Mouse (Mus musculus): ENCODE data around the gene Stag1. TPM values are rescaled to one million over a fixed set of nuclear protein-coding genes. Genes with fewer than 3 reads are reported as not detected.

Gene Stag1
- 36.0 and 42.1 TPM in 2 replicates for polyA plus RNA-seq (2015; fragmentation: Nextera tagmentation; extraction: Ambion mirVana)

DNA sequence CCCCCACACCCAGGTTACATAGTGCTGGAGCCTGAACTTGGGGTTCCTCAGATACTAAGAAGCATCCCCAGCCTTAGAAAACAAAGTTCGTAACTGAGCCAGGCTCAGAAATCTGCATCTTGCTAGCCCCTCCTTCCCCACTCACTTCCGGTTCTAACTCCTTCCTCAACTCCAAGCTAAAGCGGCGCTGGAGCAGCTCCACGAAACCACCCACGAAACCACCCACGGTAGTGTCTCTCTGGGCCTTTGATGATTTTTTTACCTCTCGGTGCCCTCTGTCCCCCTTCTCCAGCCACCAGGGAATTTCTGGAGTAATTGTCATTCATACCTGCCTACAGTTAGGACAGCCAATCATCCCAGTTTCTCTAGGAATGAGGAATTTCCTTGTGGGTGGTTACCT, at the start of gene Stag1:
Stag1 (plus strand) TSS at position 253 of the 400 bp plus-strand sequence.
- no peaks in the 10 kb centered on the region for H3K36me3 ChIP-seq
- ATAC-seq (replicated peaks): no peak
- H3K9me3 ChIP-seq: no peaks in the 10 kb centered on the region
- WGBS: 93% methylated on average over 8 of the region's 8 CpGs
- H3K4me2 ChIP-seq (replicated peaks): no peak within 1 kb of the TSS
- peaks cover 9% of the 10 kb centered on the region; the same call in 1 of the 2 replicates for H3K4me1 ChIP-seq
- no peak within 1 kb of the TSS for H3K9ac ChIP-seq (replicated peaks)
- no peak within 1 kb of the TSS; the same call in 1 of the 2 replicates for H3K27ac ChIP-seq (replicated peaks)
- no peaks in the 10 kb centered on the region for H3K27me3 ChIP-seq
- H3K4me3 ChIP-seq: no peak within 1 kb of the TSS

DNA sequence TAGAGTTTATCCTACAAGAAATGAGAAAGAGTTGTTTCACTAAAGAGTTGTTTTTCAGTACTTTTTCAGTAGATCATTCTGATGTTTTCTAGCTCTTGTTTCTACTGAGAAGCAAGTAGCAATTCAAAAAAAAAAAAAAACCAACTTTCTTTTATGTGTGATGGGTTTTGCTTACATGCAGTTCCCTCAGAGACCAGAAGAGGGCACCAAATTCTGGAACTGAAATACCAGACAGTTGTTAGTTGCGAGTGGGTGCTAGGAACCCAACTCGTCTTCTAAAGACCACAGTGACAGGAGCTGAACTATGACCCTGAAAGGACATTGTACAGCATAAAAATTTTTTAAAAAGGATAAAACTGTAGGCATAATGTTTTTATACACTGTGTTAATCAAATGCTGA, 49.3 kb upstream of the Stag1 start:
- H3K4me2 ChIP-seq (replicated peaks): no peak overlapping the region
- peaks cover 25% of the 10 kb centered on the region for H3K4me1 ChIP-seq
- H3K36me3 ChIP-seq: peaks cover 9% of the 10 kb centered on the region
- H3K9ac ChIP-seq (replicated peaks): no peak overlapping the region
- H3K27me3 ChIP-seq: no peaks in the 10 kb centered on the region
- WGBS: 95% methylated on average over 2 of the region's 2 CpGs
- no peak for ATAC-seq (replicated peaks)
- H3K27ac ChIP-seq (replicated peaks): no peak overlapping the region
- H3K9me3 ChIP-seq: peaks cover 6% of the 10 kb centered on the region; the same call in 1 of the 2 replicates
- no peak overlapping the region for H3K4me3 ChIP-seq

DNA sequence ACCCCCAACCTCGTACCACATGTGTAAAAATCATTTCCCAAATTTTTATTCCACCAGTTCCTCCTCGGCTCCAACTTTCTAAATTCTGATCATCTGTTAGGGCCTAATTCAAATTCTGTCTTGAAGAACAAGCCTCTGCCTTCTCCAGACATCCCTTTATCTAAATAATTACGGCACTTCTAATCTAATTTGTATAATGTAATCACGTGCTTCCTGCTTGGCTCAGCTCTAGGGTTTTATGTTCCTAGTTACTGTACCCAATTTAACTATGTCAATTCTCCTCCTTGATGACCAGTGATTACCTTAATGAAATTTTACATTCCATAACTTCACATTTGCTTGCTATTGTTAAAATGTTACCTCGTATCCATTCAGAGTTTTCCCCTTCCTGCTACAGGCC, 41.9 kb upstream of the Stag1 start:
- ATAC-seq (replicated peaks): no peak

DNA sequence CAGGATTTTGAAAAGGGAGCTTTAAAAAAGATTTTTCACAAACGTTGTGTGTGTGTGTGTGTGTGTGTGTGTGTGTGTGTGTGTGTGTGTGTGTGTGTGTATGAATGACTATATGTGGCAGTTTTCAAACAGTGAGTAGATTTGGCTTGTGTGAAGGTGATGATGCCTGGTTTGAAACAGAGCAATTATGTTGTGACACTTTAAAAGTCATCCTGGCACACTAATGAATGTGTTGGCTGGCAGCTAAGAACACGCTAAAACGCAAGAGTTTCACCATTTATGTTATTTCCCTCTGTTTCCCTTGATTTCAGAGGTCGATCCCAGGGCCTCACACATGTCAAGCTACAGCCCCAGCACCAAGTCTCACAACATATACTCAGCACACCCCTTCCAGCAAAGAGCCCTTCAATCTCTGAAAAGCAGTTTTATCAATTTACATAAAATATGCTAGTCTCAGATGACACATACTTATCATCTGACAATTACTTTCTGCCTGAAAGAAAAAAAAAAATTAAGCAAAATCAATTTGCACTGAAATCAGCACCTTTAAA, 39.5 kb upstream of the Stag1 start:
- Histone ChIP-seq H3K36me3 (no peaks in the 10 kb centered on the region; the same call in 1 of the 2 replicates), H3K9ac (replicated peaks) (no peak overlapping the region), H3K4me3 (no peak overlapping the region), H3K4me1 (peaks cover 19% of the 10 kb centered on the region; the same call in 1 of the 2 replicates), H3K9me3 (no peaks in the 10 kb centered on the region), H3K4me2 (replicated peaks) (no peak overlapping the region), H3K27me3 (peaks cover 3% of the 10 kb centered on the region; the same call in 1 of the 2 replicates), H3K27ac (replicated peaks) (no peak overlapping the region)
- peak; percentile 82 for ATAC-seq (replicated peaks)
- WGBS: 34% methylated on average over 4 of the region's 4 CpGs

More for the DNA sequence above, 41.9 kb upstream of the Stag1 start:
- Histone ChIP-seq H3K27me3 (no peaks in the 10 kb centered on the region), H3K36me3 (peaks cover 3% of the 10 kb centered on the region; the same call in 1 of the 2 replicates), H3K4me1 (peaks cover 14% of the 10 kb centered on the region; the same call in 1 of the 2 replicates), H3K4me3 (no peak overlapping the region), H3K9ac (replicated peaks) (no peak overlapping the region), H3K9me3 (no peaks in the 10 kb centered on the region), H3K27ac (replicated peaks) (no peak overlapping the region), H3K4me2 (replicated peaks) (no peak overlapping the region)
- 62% methylated on average over 5 of the region's 5 CpGs for WGBS

DNA sequence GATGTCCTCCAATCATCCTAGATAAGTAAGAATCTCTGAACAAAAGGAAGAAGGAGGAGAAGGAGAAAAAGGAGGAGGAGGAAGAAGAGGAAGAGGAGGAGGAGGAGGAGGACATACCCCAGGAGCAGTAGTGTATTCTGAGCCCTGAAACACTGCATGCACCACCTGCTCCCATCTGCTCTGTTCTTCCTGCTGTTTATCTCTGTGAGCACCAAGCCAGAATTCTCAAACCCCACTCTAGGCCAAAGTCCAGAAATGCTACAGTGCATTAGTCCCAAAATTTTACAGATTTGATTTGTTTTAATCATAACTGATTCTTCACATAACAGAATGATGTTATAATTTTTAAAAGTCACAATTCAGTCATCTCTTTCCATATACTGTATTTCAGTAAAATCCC, 38.6 kb upstream of the Stag1 start:
- ATAC-seq (replicated peaks): no peak
- no peaks in the 10 kb centered on the region for H3K9me3 ChIP-seq
- no peak overlapping the region for H3K9ac ChIP-seq (replicated peaks)
- no peak overlapping the region for H3K4me3 ChIP-seq
- no peak overlapping the region for H3K4me2 ChIP-seq (replicated peaks)
- peaks cover 3% of the 10 kb centered on the region; the same call in 1 of the 2 replicates for H3K27me3 ChIP-seq
- peaks cover 19% of the 10 kb centered on the region; the same call in 1 of the 2 replicates for H3K4me1 ChIP-seq
- H3K27ac ChIP-seq (replicated peaks): 0 out of 2 replicates have a peak overlapping the region, but pooled peaks have one; percentile 12
- H3K36me3 ChIP-seq: no peaks in the 10 kb centered on the region

DNA sequence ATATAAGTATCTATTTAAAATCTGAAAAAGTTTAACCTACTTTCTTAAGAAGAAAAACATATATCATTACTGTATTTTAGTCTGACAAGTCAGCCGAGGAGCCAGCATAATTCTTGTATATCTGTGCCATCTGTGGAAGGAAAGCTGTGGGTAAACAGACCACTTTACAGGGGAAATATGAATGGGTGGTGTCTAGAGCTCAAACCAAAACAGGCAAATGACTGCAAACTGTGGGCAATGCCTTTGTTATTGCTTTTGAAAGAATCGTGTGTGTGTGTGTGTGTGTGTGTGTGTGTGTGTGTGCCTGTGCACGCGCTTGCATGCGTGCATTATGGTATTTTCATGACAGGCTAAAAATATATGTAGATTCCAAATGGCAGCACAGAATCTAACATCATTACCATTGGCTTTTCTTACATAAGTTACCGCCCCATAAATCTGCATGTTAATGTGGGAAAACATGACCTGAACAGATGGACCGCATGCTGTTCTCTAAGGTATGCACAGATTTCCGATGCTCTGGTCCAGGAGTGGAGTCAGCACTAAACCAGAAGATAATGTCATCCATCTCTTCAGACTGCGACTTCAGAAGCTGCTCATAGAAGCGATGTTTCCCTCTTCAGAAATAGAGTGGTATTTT, 37.2 kb upstream of the Stag1 start:
- peak; percentile 89 for ATAC-seq (replicated peaks)
- H3K36me3 ChIP-seq: no peaks in the 10 kb centered on the region
- H3K27me3 ChIP-seq: peaks cover 3% of the 10 kb centered on the region; the same call in 1 of the 2 replicates
- peaks cover 19% of the 10 kb centered on the region; the same call in 1 of the 2 replicates for H3K4me1 ChIP-seq
- H3K9me3 ChIP-seq: no peaks in the 10 kb centered on the region
- H3K4me2 ChIP-seq (replicated peaks): no peak overlapping the region
- no peak overlapping the region for H3K4me3 ChIP-seq
- H3K27ac ChIP-seq (replicated peaks): no peak overlapping the region
- no peak overlapping the region for H3K9ac ChIP-seq (replicated peaks)
- 53% methylated on average over 10 of the region's 10 CpGs for WGBS

DNA sequence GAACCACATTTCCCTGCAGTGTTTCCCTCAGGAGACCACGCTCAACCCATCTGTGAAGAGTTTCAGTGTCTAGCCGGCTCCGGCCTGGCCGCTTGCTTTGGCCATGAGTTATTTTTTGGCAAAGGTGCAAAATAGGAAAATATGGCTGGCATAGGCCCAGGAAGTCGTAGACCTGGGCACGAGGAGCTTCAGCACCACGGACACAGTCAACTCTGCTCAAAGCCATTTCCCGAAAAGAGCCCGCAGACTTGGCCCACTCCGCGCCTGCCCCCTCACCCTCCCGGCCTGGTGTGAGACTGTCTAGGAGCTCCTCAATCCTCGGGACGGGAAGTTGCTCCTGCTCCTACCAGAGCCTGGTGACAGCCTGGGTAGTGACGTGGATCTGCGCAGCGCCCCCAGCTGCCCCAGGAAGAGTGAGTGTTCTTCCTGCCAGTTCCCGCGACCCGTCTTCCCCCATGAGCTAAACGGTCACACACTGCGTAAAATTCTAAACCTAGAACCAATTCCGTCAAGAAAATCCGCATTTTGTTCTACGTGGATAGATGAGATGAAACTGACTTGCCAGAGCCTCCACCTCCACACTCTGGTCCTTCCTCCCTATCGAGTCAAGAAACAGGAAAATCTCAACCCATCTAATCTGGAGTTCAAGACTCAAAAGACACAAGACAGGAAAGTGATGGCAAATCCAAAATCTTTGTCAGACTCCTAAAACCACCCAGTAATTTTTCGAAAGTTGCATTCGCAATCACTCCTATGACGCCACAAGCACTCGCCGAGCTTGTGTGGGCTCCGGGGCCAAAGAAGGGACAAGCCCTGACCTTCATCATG, 27.6 kb upstream of the Stag1 start:
- Histone ChIP-seq H3K9me3 (no peaks in the 10 kb centered on the region), H3K9ac (replicated peaks) (peak overlapping the region; percentile 48), H3K4me3 (peak overlapping the region; percentile 81), H3K4me1 (peaks cover 16% of the 10 kb centered on the region), H3K4me2 (replicated peaks) (peak overlapping the region; percentile 95), H3K36me3 (no peaks in the 10 kb centered on the region), H3K27ac (replicated peaks) (no peak overlapping the region), H3K27me3 (peaks cover 6% of the 10 kb centered on the region; the same call in 1 of the 2 replicates)
- WGBS: 12% methylated on average over 32 of the region's 32 CpGs
- peak; percentile 67; the same call in 1 of the 2 replicates for ATAC-seq (replicated peaks)

DNA sequence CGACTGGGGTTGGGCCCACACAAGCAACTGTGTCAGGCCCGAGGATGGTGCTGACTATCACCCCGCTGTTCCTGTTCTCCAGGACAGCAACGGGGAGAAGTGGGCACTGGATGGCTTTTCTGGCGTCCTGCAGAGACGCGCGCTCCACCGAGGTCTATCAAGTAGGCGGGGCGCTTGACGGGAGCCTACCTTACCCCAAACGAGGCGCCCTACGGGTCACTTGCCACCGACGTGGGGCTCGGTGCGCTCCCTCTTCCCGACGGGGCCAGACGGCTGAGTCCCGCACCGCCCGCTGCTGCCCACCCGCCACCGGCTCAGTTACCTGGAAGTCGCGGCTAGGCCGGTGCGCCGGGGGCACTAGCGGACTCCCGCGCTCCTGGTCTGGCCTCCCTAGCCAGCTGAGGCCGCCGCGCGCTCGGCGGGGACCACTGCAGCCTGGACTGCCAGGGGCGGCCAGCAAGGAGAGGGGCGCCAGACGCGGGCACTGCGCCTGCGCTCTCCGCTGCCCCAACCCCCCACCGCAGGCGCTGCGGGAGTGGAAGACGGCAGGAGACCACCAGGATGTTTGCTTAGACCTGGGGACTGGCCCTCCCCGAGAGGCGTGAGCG, 26.9 kb upstream of the Stag1 start, which contains the start of gene Slc35g2:
Slc35g2 (minus strand) TSS at position 465 of the 608 bp plus-strand sequence.
- no peaks in the 10 kb centered on the region for H3K36me3 ChIP-seq
- no peak within 1 kb of the TSS; the same call in 1 of the 2 replicates for H3K27ac ChIP-seq (replicated peaks)
- WGBS: under 1% methylated on average over 36 of the region's 55 CpGs
- peak within 1 kb of the TSS; percentile 81 for H3K4me3 ChIP-seq
- H3K4me2 ChIP-seq (replicated peaks): peak within 1 kb of the TSS; percentile 95
- H3K9ac ChIP-seq (replicated peaks): peak within 1 kb of the TSS; percentile 48
- ATAC-seq (replicated peaks): peak; percentile 91
- peaks cover 16% of the 10 kb centered on the region for H3K4me1 ChIP-seq
- no peaks in the 10 kb centered on the region for H3K9me3 ChIP-seq
- peaks cover 6% of the 10 kb centered on the region; the same call in 1 of the 2 replicates for H3K27me3 ChIP-seq

DNA sequence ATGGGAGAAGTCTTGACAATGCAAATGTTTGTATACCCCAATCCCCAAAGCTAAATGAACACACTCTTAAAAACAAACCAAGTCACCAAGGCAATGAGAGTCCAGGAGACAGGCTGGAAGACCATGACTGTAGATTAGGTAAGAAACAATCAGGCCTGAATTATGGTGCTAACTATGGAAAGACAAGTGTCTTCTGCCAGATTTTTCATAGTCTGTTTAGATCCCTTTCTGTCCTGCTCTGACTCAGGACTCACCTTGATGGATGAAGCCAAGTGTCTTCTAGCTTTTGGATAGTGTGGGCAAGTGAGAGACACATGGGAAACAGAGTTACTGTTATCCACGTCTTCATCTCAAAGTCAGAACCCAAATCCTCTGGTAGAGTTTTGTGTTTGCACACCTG, 26.1 kb upstream of the Stag1 start:
- whole genome bisulfite sequencing: 90% methylated on average over 1 of the region's 1 CpGs
- Histone ChIP-seq H3K4me3 (peak overlapping the region; percentile 81; the same call in 1 of the 2 replicates), H3K27me3 (peaks cover 6% of the 10 kb centered on the region; the same call in 1 of the 2 replicates), H3K27ac (replicated peaks) (no peak overlapping the region), H3K9ac (replicated peaks) (no peak overlapping the region), H3K4me2 (replicated peaks) (no peak overlapping the region), H3K4me1 (peaks cover 16% of the 10 kb centered on the region), H3K9me3 (no peaks in the 10 kb centered on the region), H3K36me3 (no peaks in the 10 kb centered on the region)
- no peak for ATAC-seq (replicated peaks)

DNA sequence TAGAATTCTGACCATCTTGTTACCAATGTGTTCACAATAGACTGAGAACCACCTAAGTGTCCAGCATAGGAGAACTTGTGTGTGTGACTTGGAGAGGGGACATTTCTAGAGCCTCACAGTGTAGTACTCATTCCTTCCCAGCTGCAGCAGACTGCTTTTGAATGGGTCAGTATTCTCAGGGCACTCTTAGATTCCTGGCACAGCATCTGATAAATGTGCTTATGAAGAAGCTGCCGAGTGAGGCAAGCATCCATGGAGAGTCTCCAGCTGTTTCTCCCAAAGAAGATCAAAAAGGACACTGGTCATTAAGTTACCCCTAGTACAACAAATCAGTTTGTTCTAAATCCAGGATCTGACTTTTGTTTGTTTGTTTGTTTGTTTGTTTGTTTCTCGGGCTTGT, 24.3 kb upstream of the Stag1 start:
- Histone ChIP-seq H3K9me3 (no peaks in the 10 kb centered on the region), H3K9ac (replicated peaks) (no peak overlapping the region), H3K4me1 (peaks cover 16% of the 10 kb centered on the region), H3K27ac (replicated peaks) (no peak overlapping the region), H3K4me2 (replicated peaks) (no peak overlapping the region), H3K36me3 (no peaks in the 10 kb centered on the region), H3K4me3 (no peak overlapping the region), H3K27me3 (peaks cover 3% of the 10 kb centered on the region; the same call in 1 of the 2 replicates)
- WGBS: 79% methylated on average over 2 of the region's 2 CpGs
- no peak for ATAC-seq (replicated peaks)

DNA sequence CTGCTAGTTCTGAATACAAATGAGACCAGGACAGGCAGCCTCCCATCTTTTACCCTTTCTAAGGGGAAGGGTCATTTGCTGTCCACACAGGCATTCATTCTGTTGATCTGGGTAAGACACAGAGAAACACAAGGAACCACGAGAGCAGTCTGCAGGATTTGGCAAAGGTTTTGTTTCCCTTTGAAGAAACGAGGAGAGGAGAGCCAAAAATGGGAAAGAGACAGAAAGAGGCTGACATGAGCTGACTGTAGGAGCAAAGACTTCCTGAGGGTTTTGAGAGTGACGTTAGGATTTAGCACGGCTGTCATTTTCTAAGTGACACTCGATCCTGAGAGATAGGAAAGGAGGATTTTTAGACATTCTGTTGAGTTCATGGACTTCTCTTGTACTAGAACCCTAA, 23.7 kb upstream of the Stag1 start:
- Histone ChIP-seq H3K4me2 (replicated peaks) (no peak overlapping the region), H3K9ac (replicated peaks) (no peak overlapping the region), H3K27ac (replicated peaks) (no peak overlapping the region), H3K9me3 (no peaks in the 10 kb centered on the region), H3K27me3 (no peaks in the 10 kb centered on the region; the same call in 1 of the 2 replicates), H3K36me3 (no peaks in the 10 kb centered on the region), H3K4me1 (peaks cover 16% of the 10 kb centered on the region), H3K4me3 (no peak overlapping the region)
- WGBS: 44% methylated on average over 5 of the region's 5 CpGs
- no peak for ATAC-seq (replicated peaks)

Data from forebrain, embryonic 15.5 days (tissue).